Mouse (Mus musculus): ENCODE data around the gene Clstn1. TPM values are rescaled to one million over a fixed set of nuclear protein-coding genes. Genes with fewer than 3 reads are reported as not detected.

Clstn1 gene
- total and polyA plus RNA-seq, 2 experiments from 2014 or later, result 14.3 to 37.9 TPM

GRCm38 (mm10) chr4:149544892-149545291 is 41.4 kb upstream of the Clstn1 start:
- no peak overlapping the region for H3K4me2 ChIP-seq (ENCODE audit: low read depth, low read length)
- no peak overlapping the region for H3K27ac ChIP-seq (ENCODE audit: low read depth)
- H3K9me3 ChIP-seq (replicated peaks; ENCODE audit: control insufficient read depth, low read length), result no peaks in the 10 kb centered on the region
- no peak overlapping the region for H3K9ac ChIP-seq (replicated peaks; ENCODE audit: low read depth, low read length)
- no peak overlapping the region for H3K4me3 ChIP-seq (ENCODE audit: low read depth, low read length)
- TF ChIP-seq CTCF (IDR thresholded peaks at IDR 0.05; ENCODE audit: low read depth) (no peak), EP300 (IDR thresholded peaks at IDR 0.05; ENCODE audit: low read depth) (no peak)
- peaks cover 25% of the 10 kb centered on the region for H3K36me3 ChIP-seq (replicated peaks; ENCODE audit: control insufficient read depth, insufficient read depth, low read length)
- no peak for DNase-seq (ENCODE audit: low spot score)
- H3K27me3 ChIP-seq (ENCODE audit: control insufficient read depth, insufficient read depth, low read length), result 0 out of 2 replicates have a peak, but pooled peaks cover 3% of the 10 kb centered on the region
- H3K4me1 ChIP-seq (ENCODE audit: control insufficient read depth, insufficient read depth), result no peaks in the 10 kb centered on the region
- ATAC-seq (ENCODE audit: insufficient read depth, low read depth), result no peak
- WGBS, result 75% methylated on average over 8 of the region's 8 CpGs

- H3K36me3 ChIP-seq (replicated peaks; ENCODE audit: control insufficient read depth, insufficient read depth, low read length), result peaks cover 25% of the 10 kb centered on the region
- TF ChIP-seq EP300 (IDR thresholded peaks at IDR 0.05; ENCODE audit: low read depth) (no peak), CTCF (IDR thresholded peaks at IDR 0.05; ENCODE audit: low read depth) (no peak)
- no peaks in the 10 kb centered on the region for H3K9me3 ChIP-seq (replicated peaks; ENCODE audit: control insufficient read depth, low read length)
- H3K9ac ChIP-seq (replicated peaks; ENCODE audit: low read depth, low read length), result no peak overlapping the region
- DNase-seq (ENCODE audit: low spot score) (no peak), ATAC-seq (ENCODE audit: insufficient read depth, low read depth) (no peak)
- no peak overlapping the region for H3K4me2 ChIP-seq (ENCODE audit: low read depth, low read length)
- 82% methylated on average over 9 of the region's 9 CpGs for WGBS
- no peaks in the 10 kb centered on the region for H3K4me1 ChIP-seq (ENCODE audit: control insufficient read depth, insufficient read depth)
- H3K4me3 ChIP-seq (ENCODE audit: low read depth, low read length), result no peak overlapping the region
- H3K27ac ChIP-seq (ENCODE audit: low read depth), result no peak overlapping the region
- H3K27me3 ChIP-seq (ENCODE audit: control insufficient read depth, insufficient read depth, low read length), result 0 out of 2 replicates have a peak, but pooled peaks cover 3% of the 10 kb centered on the region
These were observed 39.3 kb upstream of the Clstn1 start for GRCm38 (mm10) chr4:149546797-149547444.

GRCm38 (mm10) chr4:149547523-149547922 is 38.7 kb upstream of the Clstn1 start:
- ATAC-seq (ENCODE audit: insufficient read depth, low read depth) (no peak), DNase-seq (ENCODE audit: low spot score) (no peak)
- WGBS, result 74% methylated on average over 6 of the region's 6 CpGs
- Histone ChIP-seq H3K27ac (ENCODE audit: low read depth) (no peak overlapping the region), H3K9ac (replicated peaks; ENCODE audit: low read depth, low read length) (no peak overlapping the region), H3K36me3 (replicated peaks; ENCODE audit: control insufficient read depth, insufficient read depth, low read length) (peaks cover 25% of the 10 kb centered on the region), H3K4me3 (ENCODE audit: low read depth, low read length) (no peak overlapping the region), H3K4me1 (ENCODE audit: control insufficient read depth, insufficient read depth) (no peaks in the 10 kb centered on the region), H3K27me3 (ENCODE audit: control insufficient read depth, insufficient read depth, low read length) (0 out of 2 replicates have a peak, but pooled peaks cover 3% of the 10 kb centered on the region), H3K4me2 (ENCODE audit: low read depth, low read length) (no peak overlapping the region), H3K9me3 (replicated peaks; ENCODE audit: control insufficient read depth, low read length) (no peaks in the 10 kb centered on the region)
- TF ChIP-seq CTCF (IDR thresholded peaks at IDR 0.05; ENCODE audit: low read depth), result no peak
- no peak for TF ChIP-seq EP300 (IDR thresholded peaks at IDR 0.05; ENCODE audit: low read depth)

- ATAC-seq (ENCODE audit: insufficient read depth, low read depth), result peak; percentile 79
- Histone ChIP-seq H3K36me3 (replicated peaks; ENCODE audit: control insufficient read depth, insufficient read depth, low read length) (peaks cover 25% of the 10 kb centered on the region), H3K27ac (ENCODE audit: low read depth) (no peak overlapping the region), H3K4me2 (ENCODE audit: low read depth, low read length) (no peak overlapping the region), H3K4me1 (ENCODE audit: control insufficient read depth, insufficient read depth) (no peaks in the 10 kb centered on the region), H3K9ac (replicated peaks; ENCODE audit: low read depth, low read length) (no peak overlapping the region), H3K27me3 (ENCODE audit: control insufficient read depth, insufficient read depth, low read length) (0 out of 2 replicates have a peak, but pooled peaks cover 3% of the 10 kb centered on the region), H3K9me3 (replicated peaks; ENCODE audit: control insufficient read depth, low read length) (no peaks in the 10 kb centered on the region), H3K4me3 (ENCODE audit: low read depth, low read length) (no peak overlapping the region)
- no peak for TF ChIP-seq EP300 (IDR thresholded peaks at IDR 0.05; ENCODE audit: low read depth)
- peak; percentile 97 for TF ChIP-seq CTCF (IDR thresholded peaks at IDR 0.05; ENCODE audit: low read depth)
- peak; percentile 81 for DNase-seq (ENCODE audit: low spot score)
- 67% methylated on average over 9 of the region's 9 CpGs for WGBS
These were observed 36.9 kb upstream of the Clstn1 start for GRCm38 (mm10) chr4:149549221-149549925.

GRCm38 (mm10) chr4:149550866-149551265 is 35.4 kb upstream of the Clstn1 start:
- DNase-seq (ENCODE audit: low spot score), result no peak
- TF ChIP-seq CTCF (IDR thresholded peaks at IDR 0.05; ENCODE audit: low read depth), result no peak
- TF ChIP-seq EP300 (IDR thresholded peaks at IDR 0.05; ENCODE audit: low read depth), result no peak
- no peak for ATAC-seq (ENCODE audit: insufficient read depth, low read depth)
- Histone ChIP-seq H3K27me3 (ENCODE audit: control insufficient read depth, insufficient read depth, low read length) (0 out of 2 replicates have a peak, but pooled peaks cover 6% of the 10 kb centered on the region), H3K27ac (ENCODE audit: low read depth) (no peak overlapping the region), H3K4me3 (ENCODE audit: low read depth, low read length) (no peak overlapping the region), H3K9ac (replicated peaks; ENCODE audit: low read depth, low read length) (no peak overlapping the region), H3K4me1 (ENCODE audit: control insufficient read depth, insufficient read depth) (no peaks in the 10 kb centered on the region), H3K4me2 (ENCODE audit: low read depth, low read length) (no peak overlapping the region), H3K9me3 (replicated peaks; ENCODE audit: control insufficient read depth, low read length) (no peaks in the 10 kb centered on the region), H3K36me3 (replicated peaks; ENCODE audit: control insufficient read depth, insufficient read depth, low read length) (peaks cover 21% of the 10 kb centered on the region)
- 78% methylated on average over 5 of the region's 5 CpGs for WGBS
